Mouse (Mus musculus): ENCODE data around the gene Syk. TPM values are rescaled to one million over a fixed set of nuclear protein-coding genes. Genes with fewer than 3 reads are reported as not detected.

The Syk gene
- polyA plus RNA-seq (2012; ENCODE audit: insufficient read depth, low replicate concordance): 33.3 and 55.7 TPM in 2 replicates

DNA sequence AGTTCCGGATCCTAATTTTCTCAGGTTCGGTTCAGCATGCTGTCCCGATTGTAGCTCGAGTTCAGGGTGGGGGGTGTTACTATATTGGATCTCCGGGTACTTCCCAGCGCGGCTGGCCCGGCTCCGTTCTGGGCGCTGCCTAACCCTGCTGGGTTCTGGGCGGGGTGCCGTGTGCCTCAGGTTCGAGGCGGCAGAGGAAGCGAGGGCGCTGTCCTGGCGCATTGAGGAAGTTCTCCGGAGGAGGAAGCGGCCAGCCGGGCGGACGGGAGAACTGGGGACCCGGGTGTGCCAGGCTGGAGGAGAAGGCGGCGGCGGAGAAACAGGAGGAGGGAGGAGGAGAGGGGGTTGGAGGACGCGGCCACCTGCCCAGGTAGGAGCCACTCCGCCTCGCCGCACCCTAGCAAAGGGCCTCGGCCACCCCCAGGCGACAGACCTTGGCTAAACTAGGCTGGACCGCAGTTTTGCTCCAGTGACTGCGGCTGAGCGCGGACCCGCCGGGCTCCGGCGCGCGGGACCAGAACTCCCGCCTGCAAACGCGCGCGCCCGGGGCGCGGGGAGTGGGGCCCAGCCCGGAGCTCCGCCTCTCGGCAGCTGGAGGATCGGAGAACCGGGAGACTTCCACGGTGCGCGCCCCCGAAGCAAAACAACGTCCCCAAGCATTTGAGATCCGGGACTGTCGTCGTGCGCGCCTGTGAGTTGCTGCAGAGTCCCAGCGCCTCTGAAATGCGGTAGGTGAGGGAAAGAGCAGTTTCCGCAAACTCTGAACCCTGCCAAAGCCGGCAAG lies at the start of gene Syk:
TSS of gene Syk (plus strand) at position 296 of the 784 bp plus-strand sequence.
- no peak for TF ChIP-seq GATA1 (IDR thresholded peaks at IDR 0.05; ENCODE audit: borderline replicate concordance, low read length)
- no peak for TF ChIP-seq FLI1 (IDR thresholded peaks at IDR 0.05; ENCODE audit: low read length)
- Histone ChIP-seq H3K4me1 (peaks cover 77% of the 10 kb centered on the region), H3K4me3 (replicated peaks) (peak within 1 kb of the TSS; percentile 98), H3K9me3 (peaks cover 7% of the 10 kb centered on the region; the same call in 1 of the 2 replicates), H3K36me3 (replicated peaks; ENCODE audit: low read length) (peaks cover 34% of the 10 kb centered on the region), H3K27me3 (replicated peaks) (no peaks in the 10 kb centered on the region)

DNA sequence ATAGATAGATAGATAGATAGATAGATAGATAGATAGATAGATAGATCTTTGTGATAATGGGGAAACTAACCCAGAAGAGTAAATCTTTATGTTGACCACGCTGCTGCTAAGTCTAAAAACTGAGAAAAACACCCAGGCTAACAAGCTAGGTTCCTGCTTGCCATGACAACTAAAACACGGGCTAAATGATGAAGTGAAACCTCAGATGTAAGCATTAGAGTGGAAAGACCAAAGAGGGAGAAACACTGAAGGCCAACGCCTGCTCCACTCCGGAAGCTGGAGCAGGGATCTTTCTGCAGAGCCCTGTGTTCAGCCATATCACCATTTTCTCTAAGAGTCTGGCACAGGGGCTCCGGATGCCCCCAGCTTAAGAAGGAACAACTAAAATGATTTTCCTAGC lies 49.3 kb upstream of the Syk start:
- no peak for TF ChIP-seq GATA1 (IDR thresholded peaks at IDR 0.05; ENCODE audit: borderline replicate concordance, low read length)
- TF ChIP-seq FLI1 (IDR thresholded peaks at IDR 0.05; ENCODE audit: low read length): no peak
- Histone ChIP-seq H3K4me3 (replicated peaks) (no peak overlapping the region), H3K4me1 (peaks cover 83% of the 10 kb centered on the region), H3K27me3 (replicated peaks) (peaks cover 17% of the 10 kb centered on the region), H3K36me3 (replicated peaks; ENCODE audit: low read length) (peaks cover 18% of the 10 kb centered on the region), H3K9me3 (peaks cover 10% of the 10 kb centered on the region)

GRCm38 (mm10) chr13:52535542-52535941 lies 47.4 kb upstream of the Syk start:
- H3K27me3 ChIP-seq (replicated peaks): peaks cover under 1% of the 10 kb centered on the region
- TF ChIP-seq GATA1 (IDR thresholded peaks at IDR 0.05; ENCODE audit: borderline replicate concordance, low read length) (no peak), FLI1 (IDR thresholded peaks at IDR 0.05; ENCODE audit: low read length) (no peak)
- peaks cover 86% of the 10 kb centered on the region for H3K4me1 ChIP-seq
- H3K4me3 ChIP-seq (replicated peaks): no peak overlapping the region
- peaks cover 10% of the 10 kb centered on the region for H3K9me3 ChIP-seq
- peaks cover 31% of the 10 kb centered on the region for H3K36me3 ChIP-seq (replicated peaks; ENCODE audit: low read length)

- TF ChIP-seq FLI1 (IDR thresholded peaks at IDR 0.05; ENCODE audit: low read length): no peak
- no peak for TF ChIP-seq GATA1 (IDR thresholded peaks at IDR 0.05; ENCODE audit: borderline replicate concordance, low read length)
- Histone ChIP-seq H3K27me3 (replicated peaks) (no peaks in the 10 kb centered on the region), H3K4me1 (peaks cover 96% of the 10 kb centered on the region), H3K4me3 (replicated peaks) (no peak overlapping the region), H3K36me3 (replicated peaks; ENCODE audit: low read length) (peaks cover 25% of the 10 kb centered on the region), H3K9me3 (peaks cover 4% of the 10 kb centered on the region)
Measured at GRCm38 (mm10) chr13:52537754-52538587, 45.0 kb upstream of the Syk start.

DNA sequence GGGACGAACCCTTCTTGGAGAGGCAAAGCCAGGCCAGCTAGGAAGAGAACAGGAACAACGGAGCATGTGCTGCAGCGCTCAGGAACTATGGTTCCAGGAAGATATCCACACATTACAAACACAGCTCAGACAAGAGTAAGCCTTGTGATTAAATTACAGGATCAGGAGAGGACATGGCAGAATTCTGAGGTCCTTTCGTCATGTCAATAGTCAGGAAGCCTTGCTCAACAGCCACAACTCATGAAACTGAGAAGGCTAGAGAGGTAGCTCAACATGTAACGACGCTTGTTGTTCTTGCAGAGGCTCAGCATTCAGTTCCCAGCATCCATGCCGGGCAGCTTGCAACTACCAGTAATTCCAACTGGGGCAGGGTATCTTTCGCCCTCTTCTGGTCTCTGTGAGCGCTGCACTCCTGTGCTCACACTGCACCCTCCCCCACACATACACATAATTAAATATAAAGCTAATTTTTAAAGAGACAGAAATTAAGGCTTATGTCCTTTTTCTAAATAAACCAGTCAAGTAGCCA lies 44.3 kb upstream of the Syk start:
- no peak for TF ChIP-seq FLI1 (IDR thresholded peaks at IDR 0.05; ENCODE audit: low read length)

DNA sequence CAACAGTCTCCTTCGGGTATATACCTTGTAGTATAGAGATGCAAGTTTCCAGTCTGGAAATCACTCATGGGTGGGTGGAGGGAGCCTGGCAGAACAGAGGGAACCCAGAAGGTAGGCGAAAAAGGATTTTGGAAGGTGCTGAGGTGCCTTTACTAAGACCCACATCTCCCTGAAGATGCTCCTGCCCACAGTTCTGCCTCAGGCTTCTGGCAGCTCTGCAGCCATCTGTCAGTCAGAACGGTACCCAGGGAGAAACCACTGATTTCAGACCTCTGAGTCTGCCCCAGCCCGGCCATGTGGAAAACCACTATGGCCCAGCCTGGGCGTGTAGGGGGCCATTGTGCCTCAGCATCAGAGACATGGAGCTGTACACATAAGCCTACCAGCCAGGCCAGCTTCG lies 43.5 kb upstream of the Syk start:
- Histone ChIP-seq H3K27me3 (replicated peaks) (no peaks in the 10 kb centered on the region), H3K4me1 (peaks cover 100% of the 10 kb centered on the region), H3K36me3 (replicated peaks; ENCODE audit: low read length) (peaks cover 21% of the 10 kb centered on the region), H3K9me3 (no peaks in the 10 kb centered on the region), H3K4me3 (replicated peaks) (no peak overlapping the region)
- TF ChIP-seq FLI1 (IDR thresholded peaks at IDR 0.05; ENCODE audit: low read length): no peak
- TF ChIP-seq GATA1 (IDR thresholded peaks at IDR 0.05; ENCODE audit: borderline replicate concordance, low read length): no peak

More for the DNA sequence above, 44.3 kb upstream of the Syk start:
- Histone ChIP-seq H3K4me1 (peaks cover 100% of the 10 kb centered on the region), H3K36me3 (replicated peaks; ENCODE audit: low read length) (peaks cover 21% of the 10 kb centered on the region), H3K27me3 (replicated peaks) (no peaks in the 10 kb centered on the region), H3K4me3 (replicated peaks) (no peak overlapping the region), H3K9me3 (no peaks in the 10 kb centered on the region)

DNA sequence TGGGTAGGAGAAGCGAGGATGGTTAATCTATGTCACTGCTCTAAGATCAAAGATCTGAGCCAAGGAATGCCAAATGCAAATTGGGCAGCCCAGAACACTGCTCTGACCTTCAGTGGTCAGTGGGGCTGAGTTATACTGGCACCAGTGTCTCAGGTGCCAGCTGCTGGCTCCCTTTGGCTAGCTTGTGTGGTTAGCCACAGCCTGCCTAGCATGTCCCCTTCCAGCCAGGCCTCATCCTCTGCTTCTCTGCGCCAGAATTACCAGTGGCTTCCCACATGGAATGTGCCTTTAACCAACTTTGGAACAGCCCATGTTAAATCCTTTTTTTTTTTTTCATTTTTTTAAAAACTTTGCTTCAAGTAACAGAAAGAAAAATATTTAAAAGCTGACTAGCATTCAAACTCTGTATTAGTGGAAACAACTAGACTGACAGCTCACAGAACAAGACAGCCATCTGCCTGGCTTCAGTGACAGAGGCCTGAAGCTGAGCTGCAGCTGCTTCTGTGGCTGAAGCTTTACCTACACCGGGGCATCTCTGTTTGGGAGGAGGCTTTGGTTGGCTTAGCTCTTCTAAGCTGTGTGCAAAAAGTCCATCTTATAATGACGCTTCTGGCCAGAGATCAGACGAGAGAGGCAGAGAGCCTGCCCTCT lies 41.5 kb upstream of the Syk start:
- H3K4me1 ChIP-seq: peaks cover 99% of the 10 kb centered on the region
- TF ChIP-seq FLI1 (IDR thresholded peaks at IDR 0.05; ENCODE audit: low read length): no peak
- TF ChIP-seq GATA1 (IDR thresholded peaks at IDR 0.05; ENCODE audit: borderline replicate concordance, low read length): no peak
- no peaks in the 10 kb centered on the region for H3K9me3 ChIP-seq
- peak overlapping the region; percentile 56 for H3K4me3 ChIP-seq (replicated peaks)
- no peaks in the 10 kb centered on the region for H3K27me3 ChIP-seq (replicated peaks)
- peaks cover 28% of the 10 kb centered on the region for H3K36me3 ChIP-seq (replicated peaks; ENCODE audit: low read length)

- no peaks in the 10 kb centered on the region for H3K27me3 ChIP-seq (replicated peaks)
- peaks cover 99% of the 10 kb centered on the region for H3K4me1 ChIP-seq
- no peaks in the 10 kb centered on the region for H3K9me3 ChIP-seq
- peak overlapping the region; percentile 56 for H3K4me3 ChIP-seq (replicated peaks)
- H3K36me3 ChIP-seq (replicated peaks; ENCODE audit: low read length): peaks cover 29% of the 10 kb centered on the region
- no peak for TF ChIP-seq GATA1 (IDR thresholded peaks at IDR 0.05; ENCODE audit: borderline replicate concordance, low read length)
Measured at GRCm38 (mm10) chr13:52542036-52542526, 40.9 kb upstream of the Syk start.

- Histone ChIP-seq H3K36me3 (replicated peaks; ENCODE audit: low read length) (peaks cover 31% of the 10 kb centered on the region), H3K4me1 (peaks cover 96% of the 10 kb centered on the region), H3K4me3 (replicated peaks) (peak overlapping the region; percentile 71), H3K27me3 (replicated peaks) (no peaks in the 10 kb centered on the region), H3K9me3 (no peaks in the 10 kb centered on the region)
- TF ChIP-seq GATA1 (IDR thresholded peaks at IDR 0.05; ENCODE audit: borderline replicate concordance, low read length) (no peak), FLI1 (IDR thresholded peaks at IDR 0.05; ENCODE audit: low read length) (no peak)
Measured at GRCm38 (mm10) chr13:52542636-52543035, 40.3 kb upstream of the Syk start.

Measured in megakaryocyte, embryonic 14.5 days (primary cell).